Mouse (Mus musculus) thymus, adult 2 months (tissue): ENCODE results near the gene Sh3kbp1. TPM values are rescaled to one million over a fixed set of nuclear protein-coding genes. Genes with fewer than 3 reads are reported as not detected.
"Not testable (repeated sequence)": the region's sequence is repeated elsewhere in the genome, so short reads cannot be mapped to it uniquely, and the experiment has no call there.

Source experiments
- DNase-seq: peaks from one replicate; pipeline ENCODE4 v3.0.0; 2021
- H3K27ac ChIP-seq: fragments of 200-500 bp; 2 replicates; pipeline ENCODE4 v1.5.1; 2012; ENCODE audit warnings: low read length, control low read depth; ENCODE audit not compliant: control insufficient read depth, insufficient read depth
- H3K27me3 ChIP-seq: fragments of 200-500 bp; 2 replicates; pipeline ENCODE4 v1.6.1; 2012; ENCODE audit warnings: mild to moderate bottlenecking, low read length, moderate library complexity, mixed read lengths; ENCODE audit not compliant: control insufficient read depth, insufficient read depth
- H3K36me3 ChIP-seq: fragments of 200-500 bp; 2 replicates; pipeline ENCODE4 v1.6.1; 2012; ENCODE audit warnings: mild to moderate bottlenecking, low read length, moderate library complexity; ENCODE audit not compliant: control insufficient read depth, insufficient read depth
- H3K4me1 ChIP-seq: fragments of 200-500 bp; replicated peaks from 2 replicates; pipeline ENCODE4 v1.6.1; 2012; ENCODE audit warnings: low read length; ENCODE audit not compliant: control insufficient read depth, insufficient read depth
- H3K4me3 ChIP-seq: fragments of 200-500 bp; 2 replicates; pipeline ENCODE4 v1.5.1; 2012; ENCODE audit warnings: mild to moderate bottlenecking, low read length, control low read depth, moderate library complexity; ENCODE audit not compliant: control insufficient read depth, insufficient read depth
- CTCF ChIP-seq: fragments of 200-500 bp; IDR thresholded peaks from 2 replicates; pipeline ENCODE4 v1.5.1; 2012; ENCODE audit warnings: mild to moderate bottlenecking, control low read depth, low read length, moderate library complexity, borderline replicate concordance; ENCODE audit not compliant: control insufficient read depth, poor library complexity, insufficient read depth; ENCODE audit errors: extremely low read depth
- POLR2A ChIP-seq: fragments of 200-500 bp; IDR thresholded peaks from 2 replicates; pipeline ENCODE4 v1.6.1; 2012; ENCODE audit warnings: mild to moderate bottlenecking, low read length, control low read depth, moderate library complexity; ENCODE audit not compliant: control insufficient read depth, poor library complexity, insufficient read depth; ENCODE audit errors: extremely low read depth
- WGBS: fragments of 180-500 bp; shearing (Covaris S2); methylation state at CpG from one replicate; pipeline ENCODE4 v1.1.7; 2018; 5-methylcytosine and 5-hydroxymethylcytosine counted together
- polyA plus RNA-seq: library from polyadenylated mRNA; depleted of rRNA; stranded (reverse); fragments of >200 nt; gene quantifications from 2 replicates; pipeline ENCODE4 v1.2.3, GENCODE M21; 2012; rRNA removed

Gene Sh3kbp1
- 110 and 114 TPM in 2 replicates for polyA plus RNA-seq

GRCm38 (mm10) chrX:159626907-159627587 is at the start of gene Sh3kbp1:
TSS of gene Sh3kbp1 (plus strand) at chrX:159627272.
- Histone ChIP-seq H3K36me3 (peaks cover 3% of the 10 kb centered on the region; the same call in 1 of the 2 replicates), H3K4me3 (peak within 1 kb of the TSS; percentile 90), H3K27ac (peak within 1 kb of the TSS; percentile 61), H3K27me3 (no peaks in the 10 kb centered on the region), H3K4me1 (peaks cover 9% of the 10 kb centered on the region)
- WGBS = 3% methylated on average over 53 of the region's 60 CpGs
- TF ChIP-seq CTCF = 0 out of 2 replicates have a peak, but pooled peaks have one; percentile 31
- TF ChIP-seq POLR2A = no peak
- peak; percentile 63 for DNase-seq

GRCm38 (mm10) chrX:159584738-159585137 is 42.3 kb upstream of the Sh3kbp1 start:
- H3K36me3 ChIP-seq, H3K4me3 ChIP-seq, DNase-seq, H3K27me3 ChIP-seq, H3K4me1 ChIP-seq, H3K27ac ChIP-seq: not testable (repeated sequence)
- 96% methylated on average over 7 of the region's 7 CpGs for WGBS

GRCm38 (mm10) chrX:159591633-159592032 is 35.4 kb upstream of the Sh3kbp1 start:
- Histone ChIP-seq H3K4me1 (no peaks in the 10 kb centered on the region), H3K36me3 (no peaks in the 10 kb centered on the region), H3K4me3 (no peak overlapping the region), H3K27ac (no peak overlapping the region), H3K27me3 (no peaks in the 10 kb centered on the region)
- 60% methylated on average over 1 of the region's 1 CpGs for WGBS
- DNase-seq = no peak
- TF ChIP-seq POLR2A (no peak), CTCF (no peak)

GRCm38 (mm10) chrX:159597502-159597901 is 29.6 kb upstream of the Sh3kbp1 start:
- TF ChIP-seq CTCF (no peak), POLR2A (no peak)
- DNase-seq = no peak
- Histone ChIP-seq H3K4me1 (no peaks in the 10 kb centered on the region), H3K27ac (no peak overlapping the region), H3K36me3 (no peaks in the 10 kb centered on the region), H3K27me3 (no peaks in the 10 kb centered on the region), H3K4me3 (no peak overlapping the region)
- 95% methylated on average over 1 of the region's 1 CpGs for WGBS

- H3K36me3 ChIP-seq = no peaks in the 10 kb centered on the region
- H3K4me3 ChIP-seq = no peak overlapping the region
- H3K4me1 ChIP-seq = no peaks in the 10 kb centered on the region
- no peak overlapping the region for H3K27ac ChIP-seq
- H3K27me3 ChIP-seq = no peaks in the 10 kb centered on the region
- DNase-seq = no peak
- no peak for TF ChIP-seq POLR2A
- 96% methylated on average over 2 of the region's 2 CpGs for WGBS
Observed at GRCm38 (mm10) chrX:159604832-159605231, 22.2 kb upstream of the Sh3kbp1 start.

- H3K27me3 ChIP-seq = no peaks in the 10 kb centered on the region
- TF ChIP-seq POLR2A (no peak), CTCF (no peak)
- peak; percentile 1 for DNase-seq
- no peaks in the 10 kb centered on the region for H3K36me3 ChIP-seq
- WGBS = 47% methylated on average over 6 of the region's 6 CpGs
- H3K27ac ChIP-seq = no peak overlapping the region
- H3K4me3 ChIP-seq = no peak overlapping the region
- H3K4me1 ChIP-seq = no peaks in the 10 kb centered on the region
Observed at GRCm38 (mm10) chrX:159606936-159607335, 20.1 kb upstream of the Sh3kbp1 start.
